Mouse (Mus musculus): Measurements from ENCODE around the gene AI464131.

The AI464131 gene

GRCm38 (mm10) chr4:41497995-41498845 is 4.7 kb downstream of the AI464131 start:
- H3K27me3 ChIP-seq (ENCODE audit: control insufficient read depth, insufficient read depth, low read length, poor library complexity, severe bottlenecking), result no peaks in the 10 kb centered on the region; the same call in 1 of the 2 replicates
- no peak for DNase-seq (ENCODE audit: low read depth, low spot score)
- H3K36me3 ChIP-seq (ENCODE audit: control insufficient read depth, insufficient read depth, low read length, poor library complexity, severe bottlenecking), result no peaks in the 10 kb centered on the region

DNA sequence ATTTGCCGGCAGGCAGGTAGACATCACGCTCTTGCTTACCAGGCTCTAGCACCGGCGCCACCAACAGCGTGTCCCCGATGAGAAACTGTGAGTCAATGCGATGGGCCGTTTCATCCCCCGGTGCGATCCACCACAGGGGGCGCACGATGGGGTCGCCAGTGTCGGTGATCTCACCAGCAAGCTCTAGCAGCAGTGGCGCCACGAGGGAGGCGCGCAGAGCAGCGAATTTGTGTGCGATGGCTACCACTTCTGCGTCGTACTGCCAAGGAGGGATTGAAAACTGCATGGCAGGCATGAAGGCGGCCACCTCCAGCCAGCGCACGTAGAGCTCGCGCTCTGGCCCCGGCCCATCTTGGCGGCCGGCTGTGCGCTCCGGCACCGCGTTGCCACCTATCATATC is 5.3 kb downstream of the AI464131 start:
- DNase-seq (ENCODE audit: low read depth, low spot score), result peak; percentile 30
- Histone ChIP-seq H3K36me3 (ENCODE audit: control insufficient read depth, insufficient read depth, low read length, poor library complexity, severe bottlenecking) (no peaks in the 10 kb centered on the region), H3K27me3 (ENCODE audit: control insufficient read depth, insufficient read depth, low read length, poor library complexity, severe bottlenecking) (no peaks in the 10 kb centered on the region; the same call in 1 of the 2 replicates)

DNA sequence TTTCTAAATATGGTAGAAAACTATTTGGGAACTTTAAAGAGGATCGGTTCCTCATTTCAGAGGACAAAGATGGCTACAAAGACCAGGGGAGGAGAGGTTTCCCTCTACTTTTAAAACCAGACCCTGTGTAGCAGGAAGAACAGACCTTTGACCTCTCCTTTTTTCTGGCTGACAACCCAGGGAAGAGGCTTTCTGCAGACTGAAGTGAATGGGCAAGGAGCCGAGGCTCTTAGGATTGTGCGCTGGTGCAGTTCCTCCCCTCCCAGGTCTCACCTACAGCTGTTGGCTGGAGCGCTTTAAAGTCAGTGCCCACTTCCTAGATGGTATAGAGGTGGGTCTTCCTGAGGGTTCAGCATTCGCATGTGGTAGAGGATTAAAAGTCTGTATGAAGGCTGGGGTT is 5.8 kb downstream of the AI464131 start:
- Histone ChIP-seq H3K27me3 (ENCODE audit: control insufficient read depth, insufficient read depth, low read length, poor library complexity, severe bottlenecking) (no peaks in the 10 kb centered on the region; the same call in 1 of the 2 replicates), H3K36me3 (ENCODE audit: control insufficient read depth, insufficient read depth, low read length, poor library complexity, severe bottlenecking) (no peaks in the 10 kb centered on the region)
- DNase-seq (ENCODE audit: low read depth, low spot score), result no peak

- H3K36me3 ChIP-seq (ENCODE audit: control insufficient read depth, insufficient read depth, low read length, poor library complexity, severe bottlenecking), result no peaks in the 10 kb centered on the region
- no peak for DNase-seq (ENCODE audit: low read depth, low spot score)
- no peaks in the 10 kb centered on the region; the same call in 1 of the 2 replicates for H3K27me3 ChIP-seq (ENCODE audit: control insufficient read depth, insufficient read depth, low read length, poor library complexity, severe bottlenecking)
Observed at GRCm38 (mm10) chr4:41495850-41496249, 7.0 kb downstream of the AI464131 start.

DNA sequence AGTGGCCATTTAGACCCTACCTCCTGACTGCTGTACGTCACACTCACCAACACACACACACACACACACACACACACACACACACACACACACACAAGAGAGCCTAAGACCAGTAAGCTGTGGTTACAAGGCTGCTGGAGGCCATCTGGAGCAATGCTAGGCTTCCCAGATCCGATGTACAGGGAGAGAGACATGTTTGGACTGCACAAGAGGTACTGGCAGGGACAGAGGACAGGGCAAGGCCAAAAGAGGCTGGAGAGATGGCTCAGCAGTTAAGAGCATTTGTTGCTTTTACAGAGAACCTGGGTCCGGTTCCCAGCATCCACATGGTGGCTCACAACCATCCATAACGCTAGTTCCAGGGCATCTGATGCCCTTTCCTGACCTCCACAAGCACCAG is 7.8 kb downstream of the AI464131 start:
- no peak for DNase-seq (ENCODE audit: low read depth, low spot score)
- Histone ChIP-seq H3K27me3 (ENCODE audit: control insufficient read depth, insufficient read depth, low read length, poor library complexity, severe bottlenecking) (no peaks in the 10 kb centered on the region; the same call in 1 of the 2 replicates), H3K36me3 (ENCODE audit: control insufficient read depth, insufficient read depth, low read length, poor library complexity, severe bottlenecking) (no peaks in the 10 kb centered on the region)

DNA sequence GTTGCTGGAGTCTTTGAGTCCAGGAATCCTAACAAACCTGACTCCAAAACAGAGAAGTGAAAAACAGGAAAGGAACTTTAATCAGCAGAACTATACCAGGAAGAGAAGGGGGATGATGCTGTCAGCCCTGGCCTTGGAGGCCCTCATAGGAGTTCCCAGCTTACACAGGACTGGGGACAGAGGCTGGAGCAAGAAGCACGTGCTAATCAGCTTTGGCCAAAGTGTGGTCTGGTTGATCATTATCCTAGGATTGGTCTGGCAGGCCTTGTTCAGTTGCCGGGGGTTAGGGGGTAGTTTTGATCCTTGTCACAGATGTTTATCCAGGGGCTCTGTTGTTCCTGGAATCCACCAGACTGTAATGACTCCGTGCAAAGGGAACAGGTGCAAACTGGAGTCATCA is 8.5 kb downstream of the AI464131 start:
- Histone ChIP-seq H3K36me3 (ENCODE audit: control insufficient read depth, insufficient read depth, low read length, poor library complexity, severe bottlenecking) (no peaks in the 10 kb centered on the region), H3K27me3 (ENCODE audit: control insufficient read depth, insufficient read depth, low read length, poor library complexity, severe bottlenecking) (no peaks in the 10 kb centered on the region; the same call in 1 of the 2 replicates)
- DNase-seq (ENCODE audit: low read depth, low spot score), result no peak

- H3K36me3 ChIP-seq (ENCODE audit: control insufficient read depth, insufficient read depth, low read length, poor library complexity, severe bottlenecking), result no peaks in the 10 kb centered on the region
Observed at GRCm38 (mm10) chr4:41493464-41494116, 9.3 kb downstream of the AI464131 start.

GRCm38 (mm10) chr4:41492951-41493350 is 9.9 kb downstream of the AI464131 start:
- no peak for DNase-seq (ENCODE audit: low read depth, low spot score)
- H3K36me3 ChIP-seq (ENCODE audit: control insufficient read depth, insufficient read depth, low read length, poor library complexity, severe bottlenecking), result no peaks in the 10 kb centered on the region
- H3K27me3 ChIP-seq (ENCODE audit: control insufficient read depth, insufficient read depth, low read length, poor library complexity, severe bottlenecking), result no peaks in the 10 kb centered on the region; the same call in 1 of the 2 replicates

More at GRCm38 (mm10) chr4:41493464-41494116, 9.3 kb downstream of the AI464131 start:
- no peaks in the 10 kb centered on the region; the same call in 1 of the 2 replicates for H3K27me3 ChIP-seq (ENCODE audit: control insufficient read depth, insufficient read depth, low read length, poor library complexity, severe bottlenecking)
- no peak for DNase-seq (ENCODE audit: low read depth, low spot score)

DNA sequence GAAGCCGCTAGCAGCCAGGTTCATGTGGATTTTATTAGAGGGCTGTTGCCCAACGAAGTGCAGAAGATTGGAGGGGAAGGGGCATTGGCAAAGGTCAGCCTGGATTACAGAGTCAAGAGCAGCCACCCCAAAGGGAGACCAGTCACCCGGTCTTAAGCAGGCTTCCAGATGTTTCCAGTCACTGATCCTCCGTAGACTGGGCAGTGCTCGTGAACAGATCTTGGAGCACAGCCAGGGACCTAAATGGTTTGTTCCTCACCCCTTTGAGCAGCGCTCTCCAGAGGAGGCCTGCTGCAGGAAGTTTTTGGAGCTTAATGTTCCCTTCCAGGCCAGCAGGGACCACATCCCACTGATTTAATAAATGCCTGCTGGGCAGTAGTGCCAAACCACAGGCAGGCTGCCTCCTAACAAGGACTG is 21.3 kb downstream of the AI464131 start:
- H3K36me3 ChIP-seq (ENCODE audit: control insufficient read depth, insufficient read depth, low read length, poor library complexity, severe bottlenecking), result no peaks in the 10 kb centered on the region
- no peaks in the 10 kb centered on the region for H3K27me3 ChIP-seq (ENCODE audit: control insufficient read depth, insufficient read depth, low read length, poor library complexity, severe bottlenecking)
- DNase-seq (ENCODE audit: low read depth, low spot score), result no peak

- H3K36me3 ChIP-seq (ENCODE audit: control insufficient read depth, insufficient read depth, low read length, poor library complexity, severe bottlenecking), result no peaks in the 10 kb centered on the region
- no peak for DNase-seq (ENCODE audit: low read depth, low spot score)
- H3K27me3 ChIP-seq (ENCODE audit: control insufficient read depth, insufficient read depth, low read length, poor library complexity, severe bottlenecking), result no peaks in the 10 kb centered on the region
Observed at GRCm38 (mm10) chr4:41480254-41480653, 22.6 kb downstream of the AI464131 start.

DNA sequence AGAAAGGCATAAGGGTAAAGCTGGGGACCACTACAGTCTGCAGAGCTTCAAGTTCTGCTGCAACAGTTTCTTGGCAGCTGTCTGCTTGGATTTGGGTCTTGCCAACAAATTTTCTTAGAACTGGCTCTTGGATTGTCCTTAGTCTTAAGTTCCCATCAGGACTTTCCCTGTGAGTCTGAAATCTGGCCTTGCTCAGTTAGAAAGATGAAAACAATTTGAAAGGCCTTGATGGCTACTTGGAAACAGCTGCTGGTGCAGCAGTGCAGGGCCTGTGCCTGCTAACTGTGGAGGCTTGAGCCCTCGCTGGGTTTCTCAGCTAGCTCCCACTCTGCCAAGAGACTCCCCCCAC is 23.4 kb downstream of the AI464131 start:
- no peak for DNase-seq (ENCODE audit: low read depth, low spot score)
- no peaks in the 10 kb centered on the region for H3K27me3 ChIP-seq (ENCODE audit: control insufficient read depth, insufficient read depth, low read length, poor library complexity, severe bottlenecking)
- no peaks in the 10 kb centered on the region for H3K36me3 ChIP-seq (ENCODE audit: control insufficient read depth, insufficient read depth, low read length, poor library complexity, severe bottlenecking)

DNA sequence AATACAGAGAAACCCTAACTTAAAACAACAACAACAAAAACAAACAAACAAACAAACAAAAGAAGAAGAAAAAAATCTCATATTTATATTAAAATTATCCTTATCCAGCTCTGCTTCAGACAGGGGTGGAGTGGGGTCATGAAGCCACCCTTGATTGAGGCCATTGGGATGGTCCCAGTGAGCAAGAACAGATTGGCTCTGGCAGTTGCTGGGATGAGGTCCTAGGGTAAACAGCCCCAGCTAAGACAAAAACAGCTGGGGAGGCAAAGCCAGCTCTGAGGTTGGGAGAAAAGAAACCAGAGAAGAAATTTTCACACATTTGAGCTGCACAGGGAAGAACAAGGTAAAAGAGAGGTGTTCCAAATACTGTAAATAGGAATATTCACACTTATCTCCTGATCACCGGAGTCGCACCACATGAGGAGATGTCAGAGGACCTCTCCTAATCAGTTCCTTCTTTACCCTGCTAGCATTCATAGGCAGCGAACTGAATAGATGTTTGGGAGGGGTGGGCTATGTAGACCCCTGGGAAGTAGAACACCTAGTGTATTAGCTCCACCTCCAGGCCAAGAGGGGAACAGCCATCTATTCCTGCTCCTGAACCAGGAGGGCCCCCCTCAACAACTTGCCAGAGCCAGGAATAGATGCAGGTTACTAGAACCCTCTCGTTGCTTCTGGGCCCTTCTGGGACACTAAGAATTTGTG is 24.0 kb downstream of the AI464131 start:
- no peaks in the 10 kb centered on the region for H3K36me3 ChIP-seq (ENCODE audit: control insufficient read depth, insufficient read depth, low read length, poor library complexity, severe bottlenecking)
- no peak for DNase-seq (ENCODE audit: low read depth, low spot score)
- H3K27me3 ChIP-seq (ENCODE audit: control insufficient read depth, insufficient read depth, low read length, poor library complexity, severe bottlenecking), result no peaks in the 10 kb centered on the region

DNA sequence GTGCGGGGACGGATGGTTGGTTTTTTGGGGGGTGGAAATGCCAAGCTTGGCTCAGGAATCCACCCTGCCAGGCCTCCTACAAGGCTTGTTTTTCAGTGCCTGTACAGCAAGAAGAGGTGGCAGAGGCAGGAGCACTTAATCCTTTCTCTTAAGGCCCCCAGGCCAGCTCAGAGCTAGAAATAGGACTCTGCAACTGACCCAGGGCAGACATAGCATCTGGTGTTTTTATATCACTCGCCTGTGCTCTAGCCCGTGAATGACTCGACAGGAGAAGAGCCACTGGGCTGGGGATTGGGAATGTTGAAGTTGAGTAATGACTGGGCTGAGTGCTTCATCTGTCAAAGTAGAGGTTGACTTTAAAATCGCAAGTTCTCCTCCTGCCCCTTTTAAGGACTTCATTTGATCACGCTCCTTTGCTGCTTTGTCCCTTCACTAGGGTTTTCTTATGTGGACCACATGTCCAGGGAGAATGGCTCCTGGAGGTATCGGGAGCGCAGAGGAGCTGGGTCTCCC is 25.2 kb downstream of the AI464131 start:
- Histone ChIP-seq H3K36me3 (ENCODE audit: control insufficient read depth, insufficient read depth, low read length, poor library complexity, severe bottlenecking) (no peaks in the 10 kb centered on the region), H3K27me3 (ENCODE audit: control insufficient read depth, insufficient read depth, low read length, poor library complexity, severe bottlenecking) (no peaks in the 10 kb centered on the region)
- DNase-seq (ENCODE audit: low read depth, low spot score), result no peak

- Histone ChIP-seq H3K27me3 (ENCODE audit: control insufficient read depth, insufficient read depth, low read length, poor library complexity, severe bottlenecking) (no peaks in the 10 kb centered on the region), H3K36me3 (ENCODE audit: control insufficient read depth, insufficient read depth, low read length, poor library complexity, severe bottlenecking) (no peaks in the 10 kb centered on the region)
- DNase-seq (ENCODE audit: low read depth, low spot score), result no peak
Observed at GRCm38 (mm10) chr4:41471384-41471689, 31.5 kb downstream of the AI464131 start.

Data from splenic B cell, adult 2 months (primary cell).